Mouse (Mus musculus) ES-Bruce4 (cell line): Measurements from ENCODE around the gene C330007P06Rik.

Experiments used
- CTCF ChIP-seq: IDR thresholded peaks from one replicate; pipeline ENCODE4 v1.8.1; 2011; ENCODE audit warnings: low read depth, low read length
- EP300 ChIP-seq: IDR thresholded peaks from 2 replicates; pipeline ENCODE4 v1.6.1; 2011; ENCODE audit warnings: low read depth, low read length; ENCODE audit not compliant: insufficient read depth
- POLR2A ChIP-seq: IDR thresholded peaks from one replicate; pipeline ENCODE4 v1.8.1; 2011; ENCODE audit warnings: low read length; ENCODE audit not compliant: insufficient read depth

- TF ChIP-seq CTCF (no peak), EP300 (no peak), POLR2A (no peak)
Observed at GRCm38 (mm10) chrX:36847152-36847551, 26.8 kb downstream of the C330007P06Rik start.
